Mouse (Mus musculus): ENCODE measurements around the gene Slc39a9. TPM values are rescaled to one million over a fixed set of nuclear protein-coding genes. Genes with fewer than 3 reads are reported as not detected.

Slc39a9 gene
- polyA plus RNA-seq, 1 experiment from 2014 or later, result 23.8 TPM

GRCm38 (mm10) chr12:80730567-80730966 lies 86.9 kb downstream of the Slc39a9 start:
- 10% methylated on average over 9 of the region's 9 CpGs for WGBS
- peak; percentile 77 for DNase-seq (ENCODE audit: low spot score)
- H3K9me3 ChIP-seq (ENCODE audit: control insufficient read depth, low read length), result no peaks in the 10 kb centered on the region
- H3K27ac ChIP-seq (replicated peaks; ENCODE audit: low read depth, low read length), result no peak overlapping the region
- H3K9ac ChIP-seq (ENCODE audit: low read length), result no peak overlapping the region
- H3K36me3 ChIP-seq (ENCODE audit: control insufficient read depth, insufficient read depth, low read length), result no peaks in the 10 kb centered on the region
- H3K27me3 ChIP-seq (ENCODE audit: control insufficient read depth, insufficient read depth, low read length), result no peaks in the 10 kb centered on the region
- no peak overlapping the region for H3K4me3 ChIP-seq (ENCODE audit: low read depth, low read length)
- no peaks in the 10 kb centered on the region for H3K4me1 ChIP-seq (ENCODE audit: control insufficient read depth, insufficient read depth, low read length)
- 0 out of 2 replicates have a peak, but pooled peaks have one; percentile 44 for ATAC-seq (ENCODE audit: insufficient number of reproducible peaks, low FRiP score, low TSS enrichment, low read depth)
- no peak overlapping the region for H3K4me2 ChIP-seq (ENCODE audit: low read depth, severe bottlenecking)

Other genes with a start within 250 kb of the Slc39a9 start
- 10.3 and 11.3 TPM in 2 replicates for gene Dcaf5, start 207.3 kb upstream of the Slc39a9 start, polyA plus RNA-seq (2014; fragmentation: Nextera tagmentation; extraction: Ambion mirVana)
- 30.1 and 35.5 TPM in 2 replicates for gene Exd2, start 180.8 kb upstream of the Slc39a9 start, polyA plus RNA-seq (2014; fragmentation: Nextera tagmentation; extraction: Ambion mirVana)
- 2.8 and 3.3 TPM in 2 replicates for gene Galnt16, start 125.6 kb upstream of the Slc39a9 start, polyA plus RNA-seq (2014; fragmentation: Nextera tagmentation; extraction: Ambion mirVana)
- 380 and 400 TPM in 2 replicates for gene Erh, start 458 bp downstream of the Slc39a9 start, polyA plus RNA-seq (2014; fragmentation: Nextera tagmentation; extraction: Ambion mirVana)
- 0.17 TPM in 1 of 2 replicates, not detected in the other for gene Plekhd1, start 48.7 kb downstream of the Slc39a9 start, polyA plus RNA-seq (2014; fragmentation: Nextera tagmentation; extraction: Ambion mirVana)
- gene Ccdc177, start 116.8 kb downstream of the Slc39a9 start, polyA plus RNA-seq (2014; fragmentation: Nextera tagmentation; extraction: Ambion mirVana), result 0.12 and 0.38 TPM in 2 replicates
- 14.3 and 14.4 TPM in 2 replicates for gene Susd6, start 146.6 kb downstream of the Slc39a9 start, polyA plus RNA-seq (2014; fragmentation: Nextera tagmentation; extraction: Ambion mirVana)